Mouse (Mus musculus) spleen, postnatal 10 days (tissue): ENCODE measurements at regions not wholly inside any gene's neighbourhood (a gene's known extent, or its start where the extent isn't known, plus 50 kb on each side); places are given as distances from the start of the nearest gene placed in this dataset.
"Not testable (repeated sequence)": the region's sequence is repeated elsewhere in the genome, so short reads cannot be mapped to it uniquely, and the experiment has no call there.

ENCODE experiments used
- DNase-seq, 2 experiments: peaks; one replicate each; pipeline ENCODE4 v3.0.0; 2021 to 2022; ENCODE audit warnings: low spot score in 2 of 2

DNA sequence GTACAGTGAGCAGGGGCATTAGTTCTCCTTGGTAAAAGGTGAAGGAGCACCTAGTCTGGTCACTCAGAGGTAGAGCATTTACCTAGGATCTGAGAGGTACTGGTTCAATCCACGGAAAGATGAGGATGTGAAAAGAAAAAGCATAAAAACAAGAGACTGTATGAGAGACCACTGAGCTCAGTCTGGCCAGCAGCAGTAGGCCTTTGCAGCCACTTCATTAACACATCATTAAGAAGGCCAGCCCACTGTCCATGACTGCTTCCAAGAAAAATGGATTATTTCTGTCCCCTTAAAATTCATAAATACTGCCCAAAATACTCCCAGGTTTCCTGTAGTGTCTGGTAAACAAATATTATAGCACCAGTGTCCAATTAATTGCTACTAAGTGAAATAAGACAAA, 499.3 kb upstream of the 4930578C19Rik start:
- DNase-seq, result no peak

DNA sequence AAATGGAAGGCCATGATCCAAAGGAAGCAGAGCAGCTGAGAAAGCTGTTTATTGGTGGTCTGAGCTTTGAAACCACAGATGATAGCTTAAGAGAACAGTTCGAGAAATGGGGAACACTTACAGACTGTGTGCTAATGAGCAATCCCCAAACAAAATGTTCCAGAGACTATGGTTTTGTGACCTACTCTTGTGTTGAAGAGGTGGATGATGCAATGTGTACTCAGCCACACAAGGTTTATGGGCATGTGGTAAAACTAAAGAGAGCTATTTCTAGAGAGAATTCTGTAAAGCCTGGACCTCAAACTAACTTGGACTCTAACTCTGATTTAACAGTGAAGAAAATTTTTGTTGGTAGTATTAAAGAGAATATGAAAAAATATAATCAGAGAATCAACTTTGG, 481.4 kb upstream of the 4930578C19Rik start:
- DNase-seq, result no peak

DNA sequence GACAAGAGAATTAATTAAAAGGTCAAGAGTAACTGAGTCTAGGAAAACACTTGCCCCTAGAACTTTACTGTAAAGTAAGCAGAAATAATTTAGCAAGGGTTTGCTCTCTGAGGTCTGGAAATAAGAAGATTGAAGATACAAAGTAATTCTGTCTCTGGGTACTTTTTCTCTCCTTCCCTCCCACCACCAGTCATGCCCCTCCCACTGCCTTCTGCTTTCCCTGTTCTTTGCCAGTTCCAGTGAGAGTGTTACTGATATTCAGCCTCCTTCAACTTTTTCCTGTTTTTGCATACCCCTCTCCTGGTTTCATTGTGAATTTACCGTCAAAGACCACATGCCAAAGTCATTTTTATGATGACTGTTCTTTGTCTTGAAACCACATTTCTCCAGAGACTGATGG, 472.1 kb upstream of the 4930578C19Rik start:
- DNase-seq, result no peak

DNA sequence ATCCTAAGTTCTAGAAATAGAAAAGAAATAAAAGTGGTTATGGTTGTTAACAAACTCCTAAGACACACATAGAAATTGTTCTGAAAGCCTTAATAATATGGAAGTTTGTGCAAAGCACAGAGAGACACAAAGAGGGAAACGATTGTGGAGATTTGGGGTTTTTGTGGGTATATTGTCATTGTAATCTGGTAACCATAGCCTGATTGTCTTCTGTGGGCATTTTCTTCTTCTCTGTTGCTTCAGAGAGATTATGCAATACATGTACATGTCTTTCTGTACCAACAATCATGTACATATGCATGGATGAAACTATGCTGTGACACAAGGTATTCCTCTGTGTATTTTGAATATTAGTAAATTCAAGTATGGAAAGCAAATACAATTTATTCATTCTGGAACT, 461.9 kb upstream of the 4930578C19Rik start:
- DNase-seq, result no peak

DNA sequence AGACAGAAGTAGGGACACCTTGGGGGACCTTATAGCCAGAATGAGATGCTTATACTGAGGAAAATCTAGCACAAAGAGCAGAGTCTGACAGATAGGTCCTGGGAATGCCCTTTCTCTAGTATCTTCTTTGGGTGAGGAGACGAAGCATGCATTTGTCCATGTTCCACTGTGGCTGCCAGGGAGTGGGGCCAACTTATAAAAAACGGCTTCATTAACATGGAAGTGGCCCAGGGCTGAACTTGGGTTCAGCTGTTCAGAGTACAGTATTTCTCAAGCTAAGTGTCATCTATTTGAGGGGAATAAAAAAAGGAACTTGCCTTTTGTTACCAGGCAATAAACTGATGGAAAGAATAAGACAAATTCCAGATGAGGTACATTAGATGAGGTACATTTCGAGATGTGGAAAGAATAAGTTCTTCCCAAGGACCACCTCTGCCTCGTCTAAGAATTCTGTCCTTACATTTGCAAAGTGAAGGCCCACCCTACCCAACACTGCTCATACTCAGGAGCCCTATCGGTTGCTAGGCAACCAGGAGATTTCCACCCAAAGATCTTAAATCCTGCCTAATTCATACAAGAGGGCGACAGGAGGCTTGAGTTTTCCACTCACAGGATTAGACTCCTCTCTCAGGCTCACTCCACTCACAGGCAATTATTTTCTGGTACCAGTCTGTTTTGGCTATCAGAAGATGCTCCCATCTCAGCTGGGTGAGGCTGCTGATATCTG, 460.3 kb upstream of the 4930578C19Rik start:
- no peak for DNase-seq

DNA sequence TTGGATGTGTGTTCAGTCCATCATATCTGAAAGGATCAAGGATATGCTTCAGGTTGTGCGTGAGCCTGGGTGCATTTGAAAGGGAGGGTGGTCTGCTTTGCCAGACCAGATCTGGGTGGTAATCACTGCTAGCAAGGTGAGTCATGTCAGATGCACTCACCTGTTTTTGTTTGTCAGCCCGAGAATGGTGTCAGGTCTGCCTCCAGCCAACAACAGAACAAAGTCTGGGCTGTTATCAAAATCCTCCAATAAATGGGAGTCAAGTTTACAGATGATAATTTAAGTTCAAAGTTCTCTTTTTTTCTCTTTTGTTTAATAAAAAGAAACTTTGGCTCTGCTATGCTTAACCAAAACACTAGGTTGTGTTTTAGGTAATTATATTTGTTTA, 421.6 kb upstream of the 4930578C19Rik start:
- DNase-seq, result no peak

DNA sequence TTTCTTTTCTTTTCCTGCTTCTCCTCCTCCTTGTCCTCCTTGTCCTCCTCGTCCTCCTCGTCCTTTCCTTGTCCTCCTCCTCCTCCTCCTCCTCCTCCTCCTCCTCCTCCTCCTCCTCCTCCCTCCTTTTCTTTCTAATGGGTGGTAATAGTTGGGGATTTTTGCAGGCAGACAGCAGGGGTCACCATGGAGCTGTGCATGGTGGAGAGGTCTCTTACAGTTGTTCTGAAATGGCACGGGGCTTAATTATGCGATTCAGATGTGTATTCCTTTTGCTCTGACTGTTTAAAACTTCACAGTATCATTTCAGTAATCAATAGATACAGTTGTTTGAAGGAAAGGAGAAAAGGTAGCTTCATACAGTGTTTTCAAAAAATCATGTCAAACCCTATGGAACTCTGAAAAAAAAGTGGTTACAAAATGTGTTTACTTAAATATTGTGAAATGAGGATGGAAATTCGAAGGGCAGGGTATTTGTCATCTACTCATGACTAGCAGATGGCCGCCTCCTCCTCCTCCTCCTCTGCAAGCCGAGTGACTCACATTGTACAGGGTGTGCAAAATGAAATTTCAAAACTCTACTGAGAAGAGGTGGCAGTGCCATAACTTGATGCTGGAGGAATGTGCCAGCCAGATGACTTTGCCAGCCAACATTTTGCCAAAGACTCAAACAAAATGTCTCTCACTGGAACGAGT, 421.0 kb upstream of the 4930578C19Rik start:
- peak in 1 of 2 experiments; percentile 17 for DNase-seq

DNA sequence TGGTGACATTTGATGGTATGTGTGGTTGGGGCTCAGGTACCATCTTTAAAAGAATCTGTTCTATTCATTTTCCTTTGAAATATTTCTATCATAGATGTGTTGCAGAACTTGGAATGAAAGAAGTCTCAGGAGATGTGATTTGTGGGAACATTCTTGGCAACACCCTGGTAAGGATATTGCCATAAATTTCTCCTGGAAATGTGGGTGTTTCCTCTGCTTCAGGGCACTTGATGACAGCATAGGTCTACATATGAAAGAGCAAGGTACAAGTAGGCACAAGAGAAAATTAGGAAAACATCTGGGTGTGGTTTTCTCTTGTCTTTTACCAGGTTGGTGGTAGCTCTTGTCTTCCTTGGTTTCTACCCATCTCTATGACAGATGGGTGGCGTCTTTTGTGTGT, 414.5 kb upstream of the 4930578C19Rik start:
- DNase-seq, result no peak

DNA sequence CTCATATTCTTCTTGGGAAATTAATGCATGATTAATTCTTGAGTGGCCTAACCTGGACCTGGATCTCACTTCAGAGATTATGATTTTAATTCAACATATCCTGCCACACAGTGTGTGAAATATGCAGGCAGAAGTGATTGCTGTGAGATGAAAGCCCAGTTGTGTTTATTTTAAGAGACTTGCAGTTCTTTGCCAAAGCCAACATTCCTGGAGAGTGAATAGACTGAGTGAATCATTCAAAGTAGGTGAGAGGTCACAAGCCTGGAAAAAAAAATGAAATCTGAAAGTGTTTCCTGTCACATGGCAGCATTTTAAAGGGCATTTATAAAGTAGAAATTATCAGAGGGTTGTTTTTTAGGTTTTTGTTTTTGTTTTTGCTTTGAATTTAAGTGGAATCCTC, 412.9 kb upstream of the 4930578C19Rik start:
- no peak for DNase-seq

DNA sequence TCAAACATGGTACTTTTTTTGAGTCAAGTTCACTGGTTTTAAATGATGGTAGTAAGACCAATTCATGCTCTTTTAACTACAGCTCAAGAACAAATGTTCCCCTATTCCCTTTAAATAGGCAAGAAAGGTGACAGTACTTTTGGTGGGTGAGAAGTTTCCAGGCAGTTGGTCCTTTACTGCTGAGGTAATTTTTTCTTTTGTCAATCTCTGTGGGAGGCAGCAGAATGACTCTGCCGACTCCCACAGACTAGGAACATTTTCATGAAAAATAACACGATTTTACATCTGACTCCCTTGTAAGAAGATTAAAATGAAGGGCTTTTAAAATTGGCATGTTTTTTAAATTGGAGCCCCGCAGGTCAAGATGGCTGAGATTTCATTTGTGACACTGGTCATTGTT, 377.5 kb upstream of the 4930578C19Rik start:
- no peak for DNase-seq

DNA sequence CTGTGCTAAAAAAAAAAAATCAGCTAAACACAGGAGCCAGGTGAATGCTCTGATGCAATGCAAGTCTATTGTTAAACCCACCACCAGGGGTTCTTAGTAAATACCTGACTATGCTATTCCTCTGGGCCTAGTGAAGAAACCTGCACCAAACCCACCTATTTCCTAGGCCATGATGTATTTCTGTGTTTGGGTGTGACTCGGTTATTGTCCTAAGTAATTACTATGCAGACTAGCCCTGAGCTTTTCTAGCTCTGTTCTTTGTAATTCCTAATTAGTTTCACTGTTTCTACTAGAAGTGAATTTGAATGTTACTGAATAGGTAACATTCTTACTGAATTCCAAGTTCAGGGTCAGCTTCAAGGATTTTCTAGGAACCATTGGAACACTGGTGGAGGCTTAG, 363.8 kb upstream of the 4930578C19Rik start:
- DNase-seq, result not testable (repeated sequence)

DNA sequence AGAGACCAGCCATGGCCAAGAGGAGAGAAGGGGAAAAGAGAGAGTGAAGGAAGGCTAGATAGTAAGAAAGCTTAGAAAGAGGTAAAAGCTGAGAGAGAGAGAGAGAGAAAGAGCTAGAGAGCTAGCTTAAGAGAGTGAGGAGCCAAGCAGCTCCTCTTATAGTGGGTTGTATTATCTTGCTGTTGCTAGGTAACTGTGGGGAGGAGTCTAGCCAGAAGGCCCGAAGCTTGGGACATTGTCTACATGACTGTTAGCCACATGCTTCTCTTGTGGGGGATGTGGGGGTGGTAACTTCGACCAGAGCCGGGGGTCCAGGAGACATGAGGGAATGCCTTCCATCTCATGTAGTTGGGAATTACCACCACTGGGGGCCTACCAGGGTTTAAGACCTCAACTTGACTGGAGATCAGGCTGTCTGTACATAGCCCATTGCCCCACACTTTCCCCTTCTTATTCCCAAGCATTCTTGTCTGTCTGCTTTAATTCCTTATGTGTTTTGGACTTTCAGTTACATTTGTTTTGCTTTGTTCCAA, 353.3 kb upstream of the 4930578C19Rik start:
- no peak for DNase-seq
